Mouse (Mus musculus) central nervous system, embryonic 11.5 days (tissue): ENCODE data around the gene Olfr1308. TPM values are rescaled to one million over a fixed set of nuclear protein-coding genes. Genes with fewer than 3 reads are reported as not detected.

ENCODE experiments used
- polyA plus RNA-seq: library from polyadenylated mRNA; depleted of rRNA; stranded (reverse); fragments of >200 nt; gene quantifications from 2 replicates; pipeline ENCODE4 v1.2.3, GENCODE M21; 2012; rRNA removed

Olfr1308 gene
- polyA plus RNA-seq: not detected in 2 replicates

GRCm38 (mm10) chr2:111964844-111965243 lies at the start of gene Olfr1308:
Olfr1308 (minus strand) TSS chr2:111964944.

GRCm38 (mm10) chr2:112012608-112013007 lies 47.9 kb upstream of the Olfr1308 start, which contains the start of gene Olfr1310:
Olfr1310 (minus strand) TSS chr2:112012708.

DNA sequence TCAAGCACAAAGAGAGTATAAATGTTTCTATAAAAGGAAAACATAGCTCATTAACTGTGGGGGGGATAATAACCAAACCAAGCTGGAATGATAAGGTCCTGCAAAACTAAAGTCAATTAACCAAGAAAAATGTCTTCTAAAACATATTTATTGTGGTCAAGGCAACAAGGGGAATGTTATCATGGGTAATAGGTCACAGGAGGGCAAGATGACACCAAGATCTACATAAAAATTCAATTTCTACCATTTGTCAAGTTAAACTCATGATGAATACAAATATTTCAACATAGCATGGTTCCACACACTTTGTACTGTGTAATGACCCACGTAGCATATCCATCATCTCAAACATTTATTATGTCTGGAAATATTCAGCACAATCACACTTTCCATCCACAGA lies 25.4 kb upstream of the Olfr1308 start, which contains the start of gene Olfr1309:
Gene Olfr1309, minus strand, starts transcription at position 101 of the 400 bp plus-strand sequence.

GRCm38 (mm10) chr2:111949340-111949739 lies 15.4 kb downstream of the Olfr1308 start, which contains the start of gene Olfr1307:
Olfr1307 (minus strand) TSS chr2:111949440.

GRCm38 (mm10) chr2:111916171-111916570 lies 48.6 kb downstream of the Olfr1308 start, which contains the start of gene Olfr1306:
Olfr1306 (minus strand) TSS chr2:111916271.

Other genes starting within 250 kb of the Olfr1308 start
- gene Olfr1301, start 213.9 kb downstream of the Olfr1308 start, polyA plus RNA-seq: not detected in 2 replicates
- gene Olfr1302, start 187.5 kb downstream of the Olfr1308 start, polyA plus RNA-seq: not detected in 2 replicates
- gene Olfr1303, start 144.6 kb downstream of the Olfr1308 start, polyA plus RNA-seq: not detected in 2 replicates
- gene Olfr1305, start 87.8 kb downstream of the Olfr1308 start, polyA plus RNA-seq: not detected in 2 replicates
- not detected in 2 replicates for gene Olfr1306, start 48.7 kb downstream of the Olfr1308 start, polyA plus RNA-seq
- under 0.01 TPM in 1 of 2 replicates, not detected in the other for gene Olfr1307, start 15.5 kb downstream of the Olfr1308 start, polyA plus RNA-seq
- gene Olfr1309, start 25.3 kb upstream of the Olfr1308 start, polyA plus RNA-seq: not detected in 2 replicates
- not detected in 2 replicates for gene Olfr1310, start 47.8 kb upstream of the Olfr1308 start, polyA plus RNA-seq
- gene Olfr1311, start 59.5 kb upstream of the Olfr1308 start, polyA plus RNA-seq: not detected in 2 replicates
- not detected in 2 replicates for gene Olfr1312, start 85.3 kb upstream of the Olfr1308 start, polyA plus RNA-seq
- not detected in 2 replicates for gene Olfr1313, start 112.9 kb upstream of the Olfr1308 start, polyA plus RNA-seq
- not detected in 2 replicates for gene Olfr1314, start 131.8 kb upstream of the Olfr1308 start, polyA plus RNA-seq
- gene Olfr1315-ps1, start 150.5 kb upstream of the Olfr1308 start, polyA plus RNA-seq: not detected in 2 replicates
- not detected in 2 replicates for gene Olfr1316, start 170.0 kb upstream of the Olfr1308 start, polyA plus RNA-seq
- gene Olfr1317, start 175.4 kb upstream of the Olfr1308 start, polyA plus RNA-seq: not detected in 2 replicates
- gene Olfr1318, start 189.3 kb upstream of the Olfr1308 start, polyA plus RNA-seq: not detected in 2 replicates